ENCODE assay signal across 14 mouse cellular contexts in genomic region chr9:110990204-110990603, GRCm38 (mm10). TPM values are rescaled to one million over a fixed set of nuclear protein-coding genes. Genes with fewer than 3 reads are reported as not detected.
DNase-seq lines count a peak whose midpoint lies in the region; ATAC-seq and TF ChIP-seq lines count a peak whose summit lies in the region.
"Had no signal": no experiment of that assay in that cellular context is flagged by ENCODE, and none has a peak within 500 bp of the region (broad histone marks: within the 10 kb centered on the region; RNA-seq: fewer than 3 reads in every experiment).

Gene Rtp3, minus strand, starts transcription at chr9:110990583.

- no peaks in the 10 kb centered on the region for H3K27me3 ChIP-seq in heart, embryonic 11.5 days (ENCODE audit: control insufficient read depth, insufficient read depth, low read length)
- H3K27me3 ChIP-seq in lung, postnatal 0 days (replicated peaks; ENCODE audit: insufficient read depth, low read length) = no peaks in the 10 kb centered on the region
- H3K27me3 ChIP-seq: embryonic facial prominence, embryonic 15.5 days; neural tube, embryonic 12.5 days had no signal

- H3K4me1 ChIP-seq in heart, embryonic 11.5 days (ENCODE audit: control insufficient read depth, insufficient read depth, low read length) = peaks cover 5% of the 10 kb centered on the region
- H3K4me1 ChIP-seq in lung, postnatal 0 days (ENCODE audit: insufficient read depth, low read depth, low read length) = 0 out of 2 replicates have a peak, but pooled peaks cover 2% of the 10 kb centered on the region
- H3K4me1 ChIP-seq: embryonic facial prominence, embryonic 15.5 days; neural tube, embryonic 12.5 days had no signal

- TF ChIP-seq CTCF in lung, postnatal 0 days (IDR thresholded peaks at IDR 0.05) = no peak

- H3K27ac ChIP-seq in heart, embryonic 11.5 days (ENCODE audit: low read depth, low read length) = no peak within 1 kb of the TSS
- peak within 1 kb of the TSS; percentile 51 for H3K27ac ChIP-seq in lung, postnatal 0 days (ENCODE audit: low read length)
- H3K27ac ChIP-seq: embryonic facial prominence, embryonic 15.5 days; hindbrain, embryonic 14.5 days; neural tube, embryonic 12.5 days had no signal

- no peak within 1 kb of the TSS for H3K4me3 ChIP-seq in heart, embryonic 11.5 days (ENCODE audit: low read depth, low read length)
- no peak within 1 kb of the TSS for H3K4me3 ChIP-seq in lung, postnatal 0 days (ENCODE audit: low read depth, low read length)
- H3K4me3 ChIP-seq: embryonic facial prominence, embryonic 15.5 days; neural tube, embryonic 12.5 days had no signal

- no peaks in the 10 kb centered on the region for H3K36me3 ChIP-seq in heart, embryonic 11.5 days (ENCODE audit: control insufficient read depth, insufficient read depth, low read length)
- H3K36me3 ChIP-seq in lung, postnatal 0 days (ENCODE audit: insufficient read depth, low read length) = no peaks in the 10 kb centered on the region
- H3K36me3 ChIP-seq: embryonic facial prominence, embryonic 15.5 days; neural tube, embryonic 12.5 days had no signal

- H3K9me3 ChIP-seq in heart, embryonic 11.5 days (replicated peaks; ENCODE audit: control insufficient read depth, low read length) = no peaks in the 10 kb centered on the region
- no peaks in the 10 kb centered on the region for H3K9me3 ChIP-seq in lung, postnatal 0 days (ENCODE audit: low read length)
- H3K9me3 ChIP-seq: embryonic facial prominence, embryonic 15.5 days; neural tube, embryonic 12.5 days had no signal

- TF ChIP-seq EP300 in lung, postnatal 0 days (IDR thresholded peaks at IDR 0.05) = no peak

- no peak within 1 kb of the TSS for H3K4me2 ChIP-seq in heart, embryonic 11.5 days
- H3K4me2 ChIP-seq in lung, postnatal 0 days (replicated peaks; ENCODE audit: low read depth, low read length) = peak within 1 kb of the TSS; percentile 27; the same call in 1 of the 2 replicates
- H3K4me2 ChIP-seq: embryonic facial prominence, embryonic 15.5 days; hindbrain, embryonic 14.5 days; midbrain, embryonic 11.5 days; neural tube, embryonic 12.5 days had no signal

- no peak for ATAC-seq in heart, embryonic 11.5 days (replicated peaks; ENCODE audit: insufficient number of reproducible peaks, low FRiP score, low TSS enrichment)
- no peak; the same call in 1 of the 2 replicates for ATAC-seq in lung, postnatal 0 days

- peak; percentile 98 for DNase-seq in heart, adult 11 months
- DNase-seq in heart, adult 9 months (ENCODE audit: low spot score in 2 of 2) = peak; percentile 68 to 78
- DNase-seq in kidney, postnatal 25 days = peak; percentile 83
- peak; percentile 18 for DNase-seq in lung, postnatal 0 days (ENCODE audit: low spot score)
- DNase-seq in right cerebral cortex, postnatal 36 days (ENCODE audit: low spot score in 2 of 2) = no peak
- DNase-seq in cerebellum, adult 9-10 months = no peak
- no peak for DNase-seq in frontal cortex, postnatal 10 days (ENCODE audit: low spot score in 2 of 2)
- DNase-seq: cerebellum, postnatal 25 days had no signal

- WGBS in heart, embryonic 11.5 days (ENCODE audit: insufficient replicate concordance) = 57% methylated on average over 6 of the region's 6 CpGs
- 38% methylated on average over 6 of the region's 6 CpGs for WGBS in lung, postnatal 0 days

- H3K9ac ChIP-seq in heart, embryonic 11.5 days (ENCODE audit: low read depth, low read length) = no peak within 1 kb of the TSS
- H3K9ac ChIP-seq in lung, postnatal 0 days (replicated peaks; ENCODE audit: low read depth) = no peak within 1 kb of the TSS
- H3K9ac ChIP-seq: embryonic facial prominence, embryonic 15.5 days; hindbrain, embryonic 14.5 days; neural tube, embryonic 12.5 days had no signal

RNA-seq across cellular contexts. Expression of gene Rtp3, which starts in this region (rescaled TPM):
- polyA plus RNA-seq in heart, embryonic 11.5 days (2014; fragmentation: Nextera tagmentation; extraction: Ambion mirVana) = 0.14 and 0.29 TPM in 2 replicates
- polyA plus RNA-seq in lung, postnatal 0 days (2015; fragmentation: Nextera tagmentation; extraction: Ambion mirVana) = 1.7 and 3.0 TPM in 2 replicates
- polyA plus RNA-seq: embryonic facial prominence, embryonic 15.5 days; hindbrain, embryonic 14.5 days; limb, embryonic 11.5 days; neural tube, embryonic 12.5 days had no signal

Comparison
In these comparisons a context has a peak if more than half of its experiments do, and no peak if none do; other contexts are left out.
1. DNase-seq: peak in heart, adult 11 months (single experiment), heart, adult 9 months (2 of 2), kidney, postnatal 25 days (2 of 2) and lung, postnatal 0 days (single experiment); none in right cerebral cortex, postnatal 36 days (0 of 2), cerebellum, adult 9-10 months (single experiment) and frontal cortex, postnatal 10 days (0 of 2).